Mouse (Mus musculus) limb, embryonic 15.5 days (tissue): ENCODE measurements around the gene Apbb2. TPM values are rescaled to one million over a fixed set of nuclear protein-coding genes. Genes with fewer than 3 reads are reported as not detected.
A peak's percentile ranks its signal among the peaks of the same experiment; 100 is the strongest.

Source experiments
- ATAC-seq: fragments of 200-750 bp; cut with Nextera tagmentation; 2 replicates; pipeline ENCODE4 v1.8.0; 2017; ENCODE audit warnings: low read depth, moderate TSS enrichment; ENCODE audit not compliant: insufficient number of reproducible peaks, low FRiP score, low TSS enrichment
- H3K27ac ChIP-seq: fragments of 300-500 bp; sonication (generic); 2 replicates; pipeline ENCODE4 v1.5.1; 2015; ENCODE audit warnings: moderate library complexity, mild to moderate bottlenecking, inconsistent platforms
- H3K27me3 ChIP-seq: fragments of 300-500 bp; sonication (generic); 2 replicates; pipeline ENCODE4 v1.6.1; 2015; ENCODE audit warnings: inconsistent platforms
- H3K36me3 ChIP-seq: fragments of 300-500 bp; sonication (generic); 2 replicates; pipeline ENCODE4 v1.6.1; 2015; ENCODE audit warnings: inconsistent platforms
- H3K4me1 ChIP-seq: fragments of 300-500 bp; sonication (generic); 2 replicates; pipeline ENCODE4 v1.6.1; 2015; ENCODE audit warnings: inconsistent platforms
- H3K4me2 ChIP-seq: fragments of 300-500 bp; sonication (generic); 2 replicates; pipeline ENCODE4 v1.6.1; 2015; ENCODE audit warnings: mild to moderate bottlenecking, inconsistent platforms
- H3K4me3 ChIP-seq: fragments of 300-500 bp; sonication (generic); 2 replicates; pipeline ENCODE4 v1.5.1; 2015; ENCODE audit warnings: mild to moderate bottlenecking, inconsistent platforms
- H3K9ac ChIP-seq: fragments of 300-500 bp; sonication (generic); 2 replicates; pipeline ENCODE4 v1.6.1; 2015; ENCODE audit warnings: inconsistent platforms
- H3K9me3 ChIP-seq: fragments of 300-500 bp; sonication (generic); 2 replicates; pipeline ENCODE4 v1.6.1; 2016; ENCODE audit warnings: inconsistent platforms
- WGBS: fragments of 180-500 bp; shearing (Covaris S2); methylation state at CpG from one replicate; pipeline ENCODE4 v1.1.7; 2015; 5-methylcytosine and 5-hydroxymethylcytosine counted together
- polyA plus RNA-seq: library from polyadenylated mRNA; unstranded; fragments of >200 nt; fragmentation: Nextera tagmentation; extraction: Ambion mirVana; gene quantifications from 2 replicates; pipeline ENCODE4 v1.2.1, GENCODE M21; 2015

Gene Apbb2
- polyA plus RNA-seq, 1 experiment from 2014 or later = 43.2 TPM

DNA sequence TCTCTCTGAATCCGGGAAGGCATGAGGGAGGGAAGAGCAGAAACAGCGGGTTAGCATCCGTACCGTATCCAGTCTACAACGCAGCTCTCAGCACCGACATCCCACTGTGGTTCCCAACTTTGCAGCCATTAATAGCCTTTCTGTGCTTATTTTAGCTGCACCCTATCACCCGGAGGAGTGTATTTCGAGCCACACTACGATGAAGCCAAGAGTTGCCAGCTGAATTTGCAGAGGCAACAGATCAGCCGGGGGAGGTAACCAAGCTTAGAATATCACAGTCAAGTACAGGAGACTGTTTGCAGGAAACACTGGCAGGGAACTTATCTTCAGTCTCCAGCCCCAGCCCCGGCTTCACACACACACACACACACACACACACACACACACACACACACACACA lies 295.0 kb downstream of the Apbb2 start:
- no peak overlapping the region for H3K9ac ChIP-seq
- H3K27me3 ChIP-seq = no peaks in the 10 kb centered on the region
- no peak for ATAC-seq
- H3K36me3 ChIP-seq = no peaks in the 10 kb centered on the region
- 79% methylated on average over 11 of the region's 11 CpGs for WGBS
- H3K4me2 ChIP-seq = no peak overlapping the region
- no peak overlapping the region for H3K4me3 ChIP-seq
- no peaks in the 10 kb centered on the region for H3K9me3 ChIP-seq
- H3K4me1 ChIP-seq = 0 out of 2 replicates have a peak, but pooled peaks cover 4% of the 10 kb centered on the region
- H3K27ac ChIP-seq = no peak overlapping the region

DNA sequence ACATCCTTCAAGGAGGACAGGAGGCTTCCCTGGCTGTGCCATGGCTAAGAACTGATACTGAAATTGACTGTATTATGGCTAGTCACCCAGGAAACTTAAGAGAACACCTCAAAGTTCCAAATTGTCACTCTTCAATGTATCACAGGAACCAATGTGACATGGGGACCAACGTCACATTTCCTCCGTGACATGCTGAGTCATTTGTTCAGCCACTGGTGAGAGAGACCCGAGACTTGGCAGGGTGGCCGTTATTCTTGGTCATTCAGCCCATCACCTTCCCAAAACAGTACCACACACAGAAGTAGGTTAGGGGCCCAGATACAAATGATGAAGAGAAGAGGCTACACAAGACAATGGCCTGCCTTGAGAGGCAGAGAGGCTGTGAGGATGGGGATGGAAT lies 295.5 kb downstream of the Apbb2 start:
- no peak for ATAC-seq
- H3K27me3 ChIP-seq = no peaks in the 10 kb centered on the region
- H3K4me3 ChIP-seq = no peak overlapping the region
- H3K4me2 ChIP-seq = no peak overlapping the region
- H3K9me3 ChIP-seq = no peaks in the 10 kb centered on the region
- WGBS = 87% methylated on average over 4 of the region's 4 CpGs
- H3K4me1 ChIP-seq = 0 out of 2 replicates have a peak, but pooled peaks cover 4% of the 10 kb centered on the region
- H3K27ac ChIP-seq = no peak overlapping the region
- no peaks in the 10 kb centered on the region for H3K36me3 ChIP-seq
- no peak overlapping the region for H3K9ac ChIP-seq

DNA sequence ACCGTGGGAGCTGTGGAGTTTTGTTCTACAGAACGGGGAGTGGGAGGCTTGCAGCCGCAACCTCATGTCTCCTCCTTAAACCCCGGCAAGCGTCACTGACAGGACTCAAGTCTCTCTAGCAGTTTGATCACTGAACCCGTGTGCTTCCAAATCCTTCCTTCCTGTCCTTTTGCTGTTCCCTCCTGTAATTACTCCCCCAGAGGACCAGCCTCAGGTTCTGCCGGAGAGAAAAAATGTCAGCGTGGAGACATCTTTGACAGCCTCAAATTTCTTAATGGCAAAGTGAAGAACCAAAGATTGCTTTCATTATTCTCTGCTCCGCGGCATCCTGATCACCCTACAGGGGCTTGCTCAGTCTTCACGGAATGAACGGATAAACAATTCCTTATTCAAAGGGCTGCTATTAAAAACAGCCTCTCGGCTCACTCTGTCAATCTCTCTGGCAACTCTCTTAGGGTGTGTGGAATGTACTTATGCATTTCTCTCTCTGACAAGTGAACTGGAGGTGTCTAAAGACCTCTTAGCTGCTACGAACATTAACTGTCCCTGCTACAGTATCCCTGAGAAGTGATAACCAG lies 298.7 kb downstream of the Apbb2 start:
- Histone ChIP-seq H3K4me3 (no peak overlapping the region), H3K36me3 (no peaks in the 10 kb centered on the region), H3K9ac (no peak overlapping the region), H3K4me1 (0 out of 2 replicates have a peak, but pooled peaks cover 4% of the 10 kb centered on the region), H3K27me3 (no peaks in the 10 kb centered on the region), H3K4me2 (no peak overlapping the region), H3K27ac (peak overlapping the region; percentile 5; the same call in 1 of the 2 replicates), H3K9me3 (no peaks in the 10 kb centered on the region)
- 66% methylated on average over 14 of the region's 14 CpGs for WGBS
- ATAC-seq = no peak

DNA sequence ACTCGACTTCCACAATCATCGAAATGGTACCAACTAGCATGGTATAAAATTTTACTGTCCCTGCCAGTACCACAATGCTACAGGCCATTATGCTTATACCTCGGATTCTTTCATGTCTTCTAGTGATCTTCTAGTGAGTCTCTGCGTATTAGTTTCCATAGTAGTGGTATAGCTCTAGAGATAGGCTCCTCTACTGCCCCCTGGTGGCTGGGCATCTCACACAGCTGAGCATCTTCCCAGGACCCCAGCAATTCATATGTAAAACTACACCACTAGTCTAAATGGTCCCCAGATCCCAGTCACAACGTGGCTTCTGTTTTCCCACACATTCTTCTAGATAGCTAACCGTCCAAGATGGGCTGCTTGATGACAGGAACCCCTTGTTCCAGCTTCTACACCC lies 299.2 kb downstream of the Apbb2 start:
- no peaks in the 10 kb centered on the region for H3K36me3 ChIP-seq
- H3K4me2 ChIP-seq = no peak overlapping the region
- H3K9me3 ChIP-seq = no peaks in the 10 kb centered on the region
- ATAC-seq = no peak
- no peak overlapping the region for H3K4me3 ChIP-seq
- H3K9ac ChIP-seq = no peak overlapping the region
- no peaks in the 10 kb centered on the region for H3K27me3 ChIP-seq
- WGBS = 73% methylated on average over 6 of the region's 6 CpGs
- H3K27ac ChIP-seq = no peak overlapping the region
- 0 out of 2 replicates have a peak, but pooled peaks cover 4% of the 10 kb centered on the region for H3K4me1 ChIP-seq

DNA sequence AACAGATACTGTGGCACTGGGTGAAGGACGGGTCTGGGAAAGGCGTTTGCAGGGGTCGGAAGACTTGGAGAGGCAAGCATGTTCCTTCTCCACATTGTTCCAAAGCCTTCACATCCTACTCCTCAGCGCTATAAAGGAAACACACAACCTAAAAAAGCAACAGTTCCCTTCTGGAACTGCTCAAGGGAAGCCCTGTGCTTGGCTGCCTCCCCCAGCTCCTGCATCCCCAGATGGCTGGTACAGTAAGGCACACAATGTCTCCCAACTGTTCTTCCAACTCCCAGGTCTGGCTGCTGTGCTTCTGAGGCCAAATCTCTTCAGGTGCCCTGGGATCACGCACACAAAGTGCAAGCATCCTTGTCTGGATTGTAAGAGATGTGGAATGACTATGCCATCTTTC lies 302.8 kb downstream of the Apbb2 start:
- 0 out of 2 replicates have a peak, but pooled peaks cover 4% of the 10 kb centered on the region for H3K4me1 ChIP-seq
- WGBS = 88% methylated on average over 5 of the region's 5 CpGs
- ATAC-seq = no peak
- H3K4me2 ChIP-seq = no peak overlapping the region
- no peak overlapping the region for H3K4me3 ChIP-seq
- no peaks in the 10 kb centered on the region for H3K27me3 ChIP-seq
- no peaks in the 10 kb centered on the region for H3K9me3 ChIP-seq
- no peak overlapping the region for H3K9ac ChIP-seq
- peaks cover 12% of the 10 kb centered on the region; the same call in 1 of the 2 replicates for H3K36me3 ChIP-seq
- H3K27ac ChIP-seq = no peak overlapping the region

DNA sequence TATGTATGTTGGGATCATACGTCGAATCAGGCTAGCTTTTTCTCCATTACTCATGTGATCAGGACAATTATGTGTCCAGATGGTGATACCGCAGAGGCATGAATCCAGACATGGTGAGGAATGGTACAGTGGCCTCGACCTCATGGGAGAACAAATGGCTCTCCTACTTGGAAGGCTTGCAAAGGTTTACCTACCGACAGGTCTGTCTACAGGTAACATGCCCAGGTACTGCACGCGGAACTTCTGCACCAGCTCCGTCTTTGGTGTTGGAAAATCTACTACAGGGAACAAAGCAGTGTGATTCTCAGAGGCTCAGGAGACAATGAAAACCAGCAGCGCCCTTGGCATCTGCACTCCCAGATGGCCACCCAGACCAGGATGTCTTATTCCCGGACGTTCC lies 307.8 kb downstream of the Apbb2 start:
- no peak overlapping the region for H3K4me2 ChIP-seq
- peaks cover 25% of the 10 kb centered on the region for H3K36me3 ChIP-seq
- no peaks in the 10 kb centered on the region for H3K4me1 ChIP-seq
- no peak overlapping the region for H3K4me3 ChIP-seq
- no peak overlapping the region for H3K9ac ChIP-seq
- 92% methylated on average over 11 of the region's 11 CpGs for WGBS
- H3K27ac ChIP-seq = no peak overlapping the region
- no peaks in the 10 kb centered on the region for H3K27me3 ChIP-seq
- no peak for ATAC-seq
- H3K9me3 ChIP-seq = no peaks in the 10 kb centered on the region

DNA sequence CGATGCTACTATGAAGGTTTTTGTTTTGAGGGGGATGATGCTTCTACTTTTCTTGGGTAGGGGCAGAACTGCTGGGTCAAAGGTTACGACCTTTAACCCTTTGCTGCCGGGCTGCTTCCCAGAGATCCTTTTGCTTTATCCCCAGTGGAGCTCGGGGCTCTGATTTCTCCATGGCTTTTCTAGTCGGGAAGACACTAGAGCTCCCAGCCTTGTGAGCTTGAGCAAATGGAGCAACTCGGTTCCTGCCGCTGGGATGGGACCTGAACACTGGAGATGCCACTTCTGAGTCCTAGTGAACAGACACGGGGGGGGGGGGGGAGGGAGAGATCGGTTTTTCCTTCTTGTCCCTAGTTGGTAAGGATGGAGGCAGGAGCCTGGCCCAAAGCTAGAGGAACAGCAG lies 308.3 kb downstream of the Apbb2 start:
- Histone ChIP-seq H3K27ac (no peak overlapping the region), H3K27me3 (no peaks in the 10 kb centered on the region), H3K4me1 (no peaks in the 10 kb centered on the region), H3K4me2 (no peak overlapping the region), H3K9ac (no peak overlapping the region), H3K4me3 (no peak overlapping the region), H3K36me3 (peaks cover 25% of the 10 kb centered on the region), H3K9me3 (no peaks in the 10 kb centered on the region)
- WGBS = 75% methylated on average over 9 of the region's 9 CpGs
- ATAC-seq = no peak

DNA sequence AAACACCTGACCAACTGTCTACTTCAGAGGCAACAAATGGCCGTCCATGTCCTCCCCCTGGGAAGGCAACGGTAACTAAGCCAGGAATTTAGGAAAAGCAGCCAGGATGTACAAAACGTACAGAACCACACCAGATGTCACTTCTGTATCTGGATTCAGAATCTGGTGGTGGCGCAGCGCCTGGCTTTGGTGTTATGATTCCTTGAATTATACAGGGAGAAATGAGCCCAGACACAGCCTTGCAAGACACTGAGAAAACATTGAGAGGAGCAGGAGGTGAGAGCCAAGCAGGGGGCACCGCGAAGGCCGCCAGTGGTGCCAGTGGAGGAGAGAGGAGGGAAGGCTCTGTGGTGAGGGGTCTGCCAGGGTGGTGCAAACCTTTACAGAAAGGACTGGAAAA lies 313.1 kb downstream of the Apbb2 start:
- Histone ChIP-seq H3K9ac (no peak overlapping the region), H3K27me3 (no peaks in the 10 kb centered on the region), H3K4me1 (no peaks in the 10 kb centered on the region), H3K27ac (no peak overlapping the region), H3K4me2 (no peak overlapping the region), H3K9me3 (no peaks in the 10 kb centered on the region), H3K4me3 (no peak overlapping the region), H3K36me3 (peaks cover 26% of the 10 kb centered on the region)
- WGBS = 69% methylated on average over 8 of the region's 8 CpGs
- no peak for ATAC-seq

DNA sequence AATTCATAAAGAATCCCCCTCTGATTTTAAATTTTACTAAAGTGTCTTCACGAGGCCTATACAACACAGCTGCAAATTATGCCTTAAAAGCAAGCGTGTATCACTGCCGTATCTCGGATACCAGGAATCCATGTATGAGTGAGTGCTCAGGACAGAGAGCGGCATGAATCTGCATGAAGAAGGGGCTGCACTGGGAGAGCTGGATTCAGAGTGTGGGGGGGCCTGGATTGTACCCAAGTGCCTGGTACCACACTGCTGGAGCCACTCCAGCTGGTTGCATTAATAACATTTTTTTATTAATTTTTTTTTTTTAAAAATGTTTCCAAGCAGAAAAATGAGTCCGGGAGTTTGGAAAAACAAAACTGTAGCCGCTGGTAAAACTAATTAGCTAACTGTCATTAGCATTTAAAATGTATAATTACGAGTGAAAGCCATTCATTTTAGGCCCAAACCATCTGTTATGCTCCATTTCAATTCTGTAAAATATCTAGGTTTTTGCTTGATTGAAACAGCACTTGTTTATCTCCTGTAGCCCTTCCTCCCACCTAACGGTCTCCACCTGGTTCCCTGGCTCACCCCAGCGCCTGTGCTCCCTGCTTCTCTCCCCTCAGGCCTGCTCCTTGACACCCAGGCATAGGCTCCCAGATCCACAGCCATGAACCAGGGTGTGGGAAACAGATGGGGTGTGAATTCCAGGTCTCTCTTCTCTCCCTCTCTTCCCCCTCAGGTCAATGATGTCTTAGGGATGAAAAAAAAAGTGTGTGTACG lies 314.1 kb downstream of the Apbb2 start:
- Histone ChIP-seq H3K27me3 (no peaks in the 10 kb centered on the region), H3K4me2 (no peak overlapping the region), H3K36me3 (peaks cover 28% of the 10 kb centered on the region), H3K9ac (no peak overlapping the region), H3K27ac (no peak overlapping the region), H3K9me3 (no peaks in the 10 kb centered on the region), H3K4me3 (no peak overlapping the region), H3K4me1 (no peaks in the 10 kb centered on the region)
- no peak for ATAC-seq
- 75% methylated on average over 11 of the region's 11 CpGs for WGBS

DNA sequence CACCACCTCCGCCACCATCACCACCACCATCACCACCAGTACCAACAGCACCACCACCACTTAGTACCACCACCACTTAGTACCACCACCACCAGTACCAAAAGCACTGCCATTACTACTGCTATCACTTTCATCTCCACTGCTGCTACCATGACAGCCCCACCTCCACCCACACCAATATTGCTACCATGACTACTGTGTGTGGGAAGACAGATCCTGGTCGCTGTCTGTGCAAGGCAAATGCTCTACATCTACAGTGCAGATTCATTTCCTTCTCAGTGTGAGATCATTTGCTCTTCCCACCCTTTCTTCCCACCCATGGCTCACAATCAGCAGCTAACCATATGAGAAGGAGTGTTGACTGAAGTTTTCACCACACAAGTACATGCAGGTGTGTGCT lies 315.7 kb downstream of the Apbb2 start:
- 94% methylated on average over 2 of the region's 2 CpGs for WGBS
- Histone ChIP-seq H3K36me3 (peaks cover 26% of the 10 kb centered on the region), H3K9me3 (no peaks in the 10 kb centered on the region)

DNA sequence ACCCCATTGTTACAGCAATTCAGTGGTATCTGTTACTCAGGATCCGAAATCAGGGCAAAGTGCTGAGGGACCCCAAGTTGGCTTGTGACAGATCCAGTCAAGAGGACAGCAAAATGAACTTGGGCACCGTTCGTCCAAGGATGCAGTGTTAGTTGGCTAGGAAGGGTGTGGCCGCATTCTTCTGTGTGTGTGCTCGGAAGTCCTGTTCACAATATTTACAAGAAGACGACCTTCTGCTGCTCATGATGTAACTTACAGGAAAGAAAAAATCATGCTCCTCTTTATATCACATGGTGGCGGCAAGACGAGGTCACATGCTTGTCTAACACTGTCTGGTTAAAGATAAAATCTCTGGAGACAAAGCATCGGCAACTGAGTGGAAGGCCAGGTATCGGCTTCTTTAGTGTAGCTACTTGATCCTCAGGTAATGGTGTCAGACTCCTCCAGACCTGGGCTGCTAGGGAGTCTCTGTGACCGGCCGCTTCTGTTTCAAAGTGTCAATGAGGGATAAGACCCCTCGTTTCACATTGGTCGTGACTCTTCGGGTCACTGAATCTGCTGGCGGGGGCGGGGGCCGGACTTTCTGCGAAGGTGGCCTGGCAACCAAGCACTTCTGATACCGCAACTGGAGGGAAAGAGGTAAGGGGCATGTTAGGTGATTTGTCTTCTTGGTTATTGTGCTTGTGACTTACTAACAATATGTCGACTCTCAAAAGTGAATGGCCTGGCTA lies 316.3 kb downstream of the Apbb2 start:
- no peaks in the 10 kb centered on the region for H3K27me3 ChIP-seq
- H3K4me2 ChIP-seq = no peak overlapping the region
- no peak overlapping the region for H3K27ac ChIP-seq
- no peaks in the 10 kb centered on the region for H3K9me3 ChIP-seq
- no peak overlapping the region for H3K4me3 ChIP-seq
- H3K4me1 ChIP-seq = no peaks in the 10 kb centered on the region
- 92% methylated on average over 21 of the region's 21 CpGs for WGBS
- H3K36me3 ChIP-seq = peaks cover 22% of the 10 kb centered on the region
- ATAC-seq = no peak
- no peak overlapping the region for H3K9ac ChIP-seq

More for the DNA sequence above, 315.7 kb downstream of the Apbb2 start:
- no peaks in the 10 kb centered on the region for H3K27me3 ChIP-seq
- no peak overlapping the region for H3K4me2 ChIP-seq
- H3K9ac ChIP-seq = no peak overlapping the region
- no peaks in the 10 kb centered on the region for H3K4me1 ChIP-seq
- no peak overlapping the region for H3K4me3 ChIP-seq
- ATAC-seq = no peak
- H3K27ac ChIP-seq = no peak overlapping the region

DNA sequence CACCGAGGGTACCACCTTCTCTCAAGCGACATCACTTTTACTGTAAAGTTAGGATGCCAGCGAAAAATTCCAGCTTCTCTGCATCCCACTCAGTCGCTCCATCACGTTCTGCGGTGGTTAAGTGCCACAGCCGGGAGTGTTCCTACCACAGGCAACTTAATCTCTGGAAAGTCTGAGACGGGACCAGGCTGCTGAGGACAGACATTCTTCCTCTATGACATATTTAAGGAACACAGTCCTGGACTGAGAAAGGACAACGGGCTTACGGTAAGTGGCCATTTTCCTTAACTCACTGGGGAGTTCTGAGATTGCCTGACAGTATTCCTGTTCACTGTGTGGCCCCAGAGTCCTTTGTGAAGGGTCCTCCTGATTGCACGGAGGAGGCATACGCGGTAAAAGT lies 318.0 kb downstream of the Apbb2 start:
- ATAC-seq = no peak
- H3K36me3 ChIP-seq = peaks cover 21% of the 10 kb centered on the region
- no peak overlapping the region for H3K4me3 ChIP-seq
- H3K9me3 ChIP-seq = no peaks in the 10 kb centered on the region
- 80% methylated on average over 13 of the region's 13 CpGs for WGBS
- no peak overlapping the region for H3K9ac ChIP-seq
- H3K27ac ChIP-seq = no peak overlapping the region
- H3K27me3 ChIP-seq = no peaks in the 10 kb centered on the region
- H3K4me1 ChIP-seq = no peaks in the 10 kb centered on the region
- H3K4me2 ChIP-seq = no peak overlapping the region
